Mouse (Mus musculus) thymus, postnatal 36 days (tissue): ENCODE measurements around the gene Gm43518.

Source experiments
- DNase-seq, 2 experiments: peaks; one replicate each; pipeline ENCODE4 v3.0.0; 2022; ENCODE audit warnings: mixed read lengths in 2 of 2

Gene Gm43518

DNA sequence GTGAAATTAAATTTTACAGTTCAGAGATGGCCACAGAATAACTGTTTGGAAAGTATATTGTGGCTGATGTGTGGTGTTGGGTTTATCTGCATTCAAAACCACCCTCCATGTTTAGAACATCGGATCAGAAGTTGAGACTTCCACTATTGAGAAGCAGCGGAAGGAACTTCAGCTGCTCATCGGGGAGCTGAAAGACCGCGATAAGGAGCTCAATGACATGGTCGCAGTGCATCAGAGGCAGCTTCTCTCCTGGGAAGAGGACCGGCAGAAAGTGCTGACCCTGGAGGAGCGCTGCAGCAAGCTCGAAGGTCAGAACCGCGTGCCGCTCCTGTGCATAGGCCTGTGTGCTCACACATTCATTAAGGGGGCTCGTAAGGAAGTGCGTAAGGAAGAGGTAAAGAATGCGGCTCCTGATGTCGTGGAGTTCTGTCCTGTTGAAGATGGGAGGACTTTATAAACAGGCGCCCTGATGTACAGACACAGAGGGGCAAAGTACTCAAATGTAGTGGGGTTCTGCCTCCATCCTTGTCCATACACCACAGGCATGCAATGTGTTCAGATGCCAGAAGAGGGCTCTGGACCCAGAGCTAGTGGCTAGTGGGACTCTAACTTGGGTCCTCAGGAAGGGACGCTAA lies 6.9 kb downstream of the Gm43518 start:
- no peak for DNase-seq

GRCm38 (mm10) chr5:123935931-123936330 lies 8.7 kb downstream of the Gm43518 start:
- no peak for DNase-seq

DNA sequence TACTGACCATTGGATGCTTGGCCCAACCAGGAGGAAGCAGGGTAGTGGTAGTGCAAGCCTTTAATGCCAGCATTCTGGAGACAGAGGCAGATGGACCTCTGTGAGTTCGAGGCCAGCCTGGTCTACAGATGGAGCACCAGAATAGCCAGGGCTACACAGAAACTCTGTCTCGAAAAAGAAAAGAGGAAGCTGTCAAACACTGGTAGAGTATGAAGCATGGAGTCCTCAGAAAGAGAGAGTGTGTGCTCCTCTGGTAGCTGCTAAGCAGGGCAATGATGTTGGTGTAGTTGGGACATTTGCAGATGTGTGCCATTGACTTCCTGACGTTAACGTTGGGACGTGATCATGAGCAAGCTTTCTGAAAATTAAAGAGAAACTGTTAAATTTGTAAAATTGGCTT lies 11.3 kb downstream of the Gm43518 start:
- DNase-seq: no peak

DNA sequence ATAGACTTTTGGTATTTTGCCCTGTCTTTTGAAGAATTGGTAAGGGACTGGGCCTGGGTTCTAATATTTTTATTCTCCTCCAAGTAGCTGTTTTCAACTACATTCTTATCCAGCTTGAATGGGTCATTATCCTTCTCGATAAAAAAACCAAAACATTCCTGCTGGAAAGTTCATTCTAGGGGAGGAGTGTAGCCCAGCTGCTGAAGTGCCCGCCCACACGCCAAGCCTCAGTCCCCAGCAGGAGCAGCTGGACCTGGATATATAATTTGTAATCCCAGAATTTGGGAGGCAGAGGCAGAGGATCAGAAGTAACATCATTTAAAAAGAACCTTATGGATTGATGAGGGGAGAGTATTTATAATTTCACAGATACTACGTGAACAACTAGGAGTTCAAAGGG lies 19.3 kb downstream of the Gm43518 start:
- no peak for DNase-seq

GRCm38 (mm10) chr5:123947041-123947761 lies 20.0 kb downstream of the Gm43518 start:
- DNase-seq: no peak

DNA sequence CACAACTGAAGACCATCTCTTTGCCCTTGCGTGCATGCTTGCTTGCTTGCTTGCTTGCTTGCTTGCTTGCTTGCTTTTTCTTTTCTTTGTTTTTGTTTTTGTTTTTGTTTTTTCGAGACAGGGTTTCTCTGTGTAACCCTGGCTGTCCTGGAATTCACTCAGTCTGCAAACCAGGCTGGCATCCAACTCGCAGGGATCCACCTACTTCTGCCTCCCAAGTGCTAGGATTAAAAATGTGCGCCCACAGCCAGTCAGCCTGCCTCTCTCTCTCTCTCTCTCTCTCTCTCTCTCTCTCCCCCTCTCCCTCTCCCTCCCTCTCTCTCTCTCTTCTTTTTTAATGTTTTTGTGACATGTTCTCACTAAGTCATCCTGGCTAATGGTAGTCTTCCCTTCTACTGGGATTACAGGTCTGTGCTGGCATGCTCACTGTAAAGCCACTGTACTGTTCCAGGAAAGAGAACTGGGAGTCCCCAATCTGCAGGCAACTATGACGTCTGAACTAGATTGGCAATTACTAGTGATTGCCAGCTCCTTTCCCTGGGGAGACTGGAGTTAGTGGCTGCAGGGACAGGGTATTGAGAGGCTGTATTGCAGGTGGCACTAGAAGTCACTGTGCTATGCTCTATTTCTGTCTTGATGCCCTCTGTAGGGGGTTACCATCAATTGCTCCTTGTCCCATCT lies 25.3 kb downstream of the Gm43518 start:
- DNase-seq: no peak

- DNase-seq: no peak
These were observed 30.0 kb downstream of the Gm43518 start for GRCm38 (mm10) chr5:123957213-123957612.

DNA sequence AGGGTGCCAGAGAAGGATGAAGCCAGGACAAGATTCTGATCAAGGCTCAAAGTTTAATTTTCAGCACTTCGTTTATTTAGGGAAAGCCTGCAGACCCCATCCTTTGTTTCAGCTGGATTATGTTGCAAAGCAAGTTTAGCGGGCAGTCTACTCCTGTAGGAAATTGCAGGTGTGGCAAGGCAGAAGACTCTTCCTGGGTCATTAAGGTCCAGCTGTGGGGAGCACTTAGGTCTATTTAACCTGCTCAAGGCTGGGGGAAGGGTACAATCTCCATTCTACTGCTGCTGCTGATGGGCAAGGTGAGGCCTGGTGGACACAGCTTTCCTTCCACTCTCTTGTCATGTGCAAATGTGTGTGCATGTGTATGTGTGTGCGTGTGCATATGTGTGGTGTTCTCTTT lies 31.8 kb downstream of the Gm43518 start:
- no peak for DNase-seq

- DNase-seq: no peak
These were observed 32.9 kb downstream of the Gm43518 start for GRCm38 (mm10) chr5:123960129-123960528.

DNA sequence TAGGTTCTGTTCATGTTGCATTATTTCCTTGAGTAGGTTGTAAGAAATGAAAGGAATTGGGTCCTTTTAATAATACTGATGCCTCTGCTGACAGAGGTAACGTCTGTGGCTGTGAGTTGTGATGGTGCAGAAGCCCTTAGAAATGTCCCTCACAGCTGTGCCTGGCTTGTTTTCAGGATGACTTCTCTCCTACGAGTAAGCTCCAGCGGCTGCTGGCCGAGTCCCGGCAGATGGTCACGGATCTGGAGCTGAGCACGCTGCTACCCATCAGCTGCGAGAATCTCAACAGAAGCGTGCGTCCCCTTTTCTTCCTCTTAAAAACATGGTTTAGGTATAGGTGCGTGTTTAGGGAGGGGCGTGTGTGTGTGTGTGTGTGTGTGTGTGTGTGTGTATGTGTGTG lies 33.8 kb downstream of the Gm43518 start:
- no peak for DNase-seq

DNA sequence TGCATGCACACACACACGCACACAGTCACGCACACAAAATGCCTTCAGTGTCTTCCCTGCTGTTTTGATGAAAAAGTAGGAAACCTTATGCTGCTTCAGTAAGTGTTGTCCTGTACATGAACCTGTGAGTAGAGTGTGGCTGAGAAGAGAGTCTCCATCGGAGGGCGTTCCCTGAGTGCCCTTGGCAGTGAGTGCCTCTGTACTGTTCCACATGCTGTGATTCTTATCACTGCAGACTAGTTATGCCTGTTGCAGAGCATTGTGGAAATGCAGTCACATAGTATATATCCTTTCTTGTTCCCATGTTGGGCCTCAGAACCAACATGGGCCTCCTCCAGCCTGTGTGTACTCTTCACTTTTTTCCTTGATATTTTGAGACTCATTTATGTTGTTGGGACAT lies 37.0 kb downstream of the Gm43518 start:
- no peak for DNase-seq

GRCm38 (mm10) chr5:123966759-123967158 lies 39.5 kb downstream of the Gm43518 start:
- DNase-seq: no peak

DNA sequence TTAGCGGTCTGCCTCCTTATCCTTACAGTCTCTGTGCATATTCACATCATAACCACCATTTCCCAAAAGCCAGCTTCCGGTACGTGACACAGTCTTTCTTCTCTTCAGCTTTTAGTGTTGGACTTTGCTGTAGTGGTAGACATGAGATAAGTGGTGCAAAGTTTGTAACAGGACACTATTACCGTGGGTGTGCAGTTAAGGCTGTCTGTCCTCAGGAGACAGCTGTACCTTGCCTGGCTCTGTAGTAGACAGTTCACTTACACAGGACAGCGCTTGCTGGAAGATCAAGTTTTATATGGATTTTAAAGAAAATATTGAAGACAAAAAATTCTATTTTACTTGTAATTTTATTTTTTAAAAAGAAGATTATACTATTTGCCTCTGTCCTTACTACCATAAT lies 41.2 kb downstream of the Gm43518 start:
- DNase-seq: no peak

- no peak for DNase-seq
These were observed 42.0 kb downstream of the Gm43518 start for GRCm38 (mm10) chr5:123969216-123969615.

- no peak for DNase-seq
These were observed 43.4 kb downstream of the Gm43518 start for GRCm38 (mm10) chr5:123970576-123970975.

GRCm38 (mm10) chr5:123972453-123972852 lies 45.2 kb downstream of the Gm43518 start:
- no peak for DNase-seq

GRCm38 (mm10) chr5:123973299-123974178 lies 46.3 kb downstream of the Gm43518 start, which contains the start of gene Hip1r:
Gene Hip1r (plus strand): TSS chr5:123973628.
- peak; percentile 77 to 80 for DNase-seq

DNA sequence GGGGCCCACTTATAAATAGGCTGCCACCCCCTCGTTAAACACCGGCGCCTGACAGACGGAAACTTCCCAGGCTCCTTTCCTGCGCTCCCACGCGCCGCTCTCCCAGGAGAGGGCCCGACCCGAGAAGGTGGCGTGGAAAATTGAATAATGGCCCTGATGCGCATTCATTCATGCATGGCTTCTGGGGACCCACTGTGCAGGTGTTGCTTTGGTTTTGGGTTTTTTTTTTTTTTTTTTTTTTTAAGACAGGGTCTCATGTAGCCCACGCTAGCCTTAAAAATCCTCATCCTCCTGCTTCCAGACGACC lies 46.9 kb downstream of the Gm43518 start:
- DNase-seq: no peak

- DNase-seq: no peak
These were observed 47.4 kb downstream of the Gm43518 start for GRCm38 (mm10) chr5:123974616-123975111.

DNA sequence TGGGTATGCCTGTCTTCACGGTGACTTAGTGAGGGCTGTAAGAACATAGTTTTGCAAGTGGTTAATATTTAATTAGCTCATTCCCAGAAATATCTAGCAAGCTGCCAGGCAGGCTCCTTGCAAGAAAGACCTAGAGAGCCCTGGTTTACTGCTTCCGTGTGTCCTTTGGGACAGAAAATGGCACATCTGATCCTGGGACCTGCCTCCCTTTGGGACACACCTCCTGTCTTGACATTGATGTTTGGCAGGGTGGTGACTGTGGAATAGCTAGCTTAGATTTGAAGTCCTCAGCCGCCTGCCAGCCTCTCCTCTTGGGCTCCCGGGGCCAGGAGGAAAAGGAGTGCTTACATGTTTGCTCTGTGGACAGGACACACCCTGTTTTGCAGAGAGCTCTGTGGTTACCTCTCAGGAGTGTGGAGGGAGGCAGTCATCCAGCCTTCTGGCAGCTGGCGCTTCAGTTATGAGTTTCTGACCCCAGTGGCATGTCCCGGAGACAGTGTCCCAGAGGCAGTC lies 48.5 kb downstream of the Gm43518 start:
- DNase-seq: no peak

DNA sequence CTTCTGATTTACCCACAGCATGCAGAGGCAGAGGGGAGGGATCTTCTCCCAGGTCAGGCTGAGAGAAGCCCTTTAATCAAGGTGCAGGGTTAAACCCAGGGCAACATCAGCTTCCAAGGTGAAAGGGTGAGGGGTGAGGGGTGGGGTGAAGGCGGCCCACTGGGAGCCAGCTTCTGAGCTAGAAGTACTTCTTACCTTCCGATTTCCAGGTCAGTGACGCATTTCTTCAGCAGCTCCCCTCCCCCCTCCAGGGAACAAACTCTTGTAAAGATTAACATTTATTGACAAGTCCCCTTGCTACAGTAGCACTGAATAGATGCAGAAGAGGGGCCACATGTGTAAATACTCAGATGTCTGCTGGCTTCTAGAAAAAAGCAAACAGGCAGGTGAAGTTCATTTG lies 50.0 kb downstream of the Gm43518 start:
- no peak for DNase-seq

- DNase-seq: no peak
These were observed 50.9 kb downstream of the Gm43518 start for GRCm38 (mm10) chr5:123978131-123978530.
